Mouse (Mus musculus) heart, postnatal 10 days (tissue): ENCODE data around the gene Olfr1206. TPM values are rescaled to one million over a fixed set of nuclear protein-coding genes. Genes with fewer than 3 reads are reported as not detected.

Experiments
- DNase-seq, 2 experiments: peaks; one replicate each; pipeline ENCODE4 v3.0.0; 2021
- intact Hi-C: fragments of 180-260 bp; cut with DNase I; formaldehyde crosslinking; loops from one replicate; pipeline ENCODE4 v1.15.1; 2025
- total RNA-seq, 2 experiments: library from RNA; stranded (reverse); gene quantifications; 2 replicates each; pipeline ENCODE4 v1.2.3; 2021

Olfr1206 gene
- not detected for total RNA-seq

GRCm38 (mm10) chr2:88862931-88863330, at the start of gene Olfr1206:
Gene Olfr1206 (plus strand): TSS chr2:88863231.
- intact Hi-C loops, result no loop called here

DNA sequence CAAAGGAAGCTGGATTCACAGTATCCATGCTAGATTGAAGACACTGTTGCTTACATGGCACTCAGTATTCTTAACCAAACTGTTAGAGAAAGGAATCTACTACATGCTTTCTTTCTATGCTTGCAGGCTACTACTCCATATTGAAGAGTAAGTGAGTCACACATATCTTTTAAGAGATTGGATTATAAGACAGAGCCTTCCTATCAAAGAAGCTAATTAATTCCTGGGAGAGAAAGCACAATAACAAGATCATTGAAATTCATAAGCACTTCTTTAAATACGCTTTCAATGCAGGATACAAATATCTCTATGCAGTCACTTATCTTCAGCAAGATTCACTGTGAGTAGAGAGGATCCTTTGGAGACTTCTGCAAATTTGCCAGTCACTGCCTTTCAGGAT, 48.8 kb upstream of the Olfr1206 start, which contains the start of gene Olfr1202:
Gene Olfr1202, plus strand, starts transcription at position 301 of the 400 bp plus-strand sequence.
- intact Hi-C loops, result no loop called here
- DNase-seq, result no peak

More at GRCm38 (mm10) chr2:88862931-88863330, at the start of gene Olfr1206:
- no peak for DNase-seq

DNA sequence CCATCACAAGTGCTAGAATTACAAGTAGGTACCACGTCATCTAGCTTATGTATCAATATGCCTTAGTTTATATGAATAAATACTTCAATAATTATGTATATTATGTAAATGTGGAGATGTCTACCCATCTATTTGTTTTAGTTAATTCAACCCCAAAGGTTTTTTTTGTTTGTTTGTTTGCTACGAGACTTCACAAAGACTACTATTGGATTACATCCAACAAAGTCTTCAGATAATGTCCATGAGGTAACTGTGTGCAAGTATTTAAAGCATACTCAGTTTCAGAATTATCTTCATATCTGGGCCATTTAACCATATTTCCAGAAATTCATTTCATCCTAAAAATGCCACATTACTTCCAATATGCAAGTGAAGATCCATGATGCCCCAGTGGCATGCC, 33.6 kb upstream of the Olfr1206 start, which contains the start of gene Olfr1205:
Gene Olfr1205, plus strand, starts transcription at position 301 of the 400 bp plus-strand sequence.
- no peak for DNase-seq
- intact Hi-C loops, result no loop called here

- DNase-seq, result no peak
- intact Hi-C loops, result no loop called here
Observed at GRCm38 (mm10) chr2:88838477-88838876, 24.6 kb upstream of the Olfr1206 start.

- no peak for DNase-seq
- intact Hi-C loops, result no loop called here
Observed at GRCm38 (mm10) chr2:88848992-88849391, 14.0 kb upstream of the Olfr1206 start, which contains the start of gene Olfr1204. Gene Olfr1204 (plus strand): TSS chr2:88849292.

DNA sequence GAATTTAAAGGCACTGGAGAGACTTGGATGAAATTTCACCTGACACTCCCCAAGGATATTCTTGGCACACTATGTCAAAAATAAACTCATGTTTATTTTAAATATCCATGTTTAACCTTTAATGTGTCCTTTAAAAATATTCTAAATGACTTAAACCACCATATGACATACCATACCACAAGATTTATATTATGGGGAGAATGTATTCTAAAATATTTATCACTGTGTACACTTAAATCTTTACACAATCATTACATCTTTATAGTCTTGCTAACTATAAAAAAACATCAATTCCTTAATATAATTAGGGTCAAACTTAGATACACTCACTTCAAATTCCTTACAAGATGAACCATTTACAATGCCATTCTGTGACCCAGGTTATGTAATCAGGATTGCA, 39.2 kb downstream of the Olfr1206 start, which contains the start of gene Olfr1208:
Gene Olfr1208, minus strand, starts transcription at position 101 of the 400 bp plus-strand sequence.
- DNase-seq, result no peak
- intact Hi-C loops, result no loop called here

DNA sequence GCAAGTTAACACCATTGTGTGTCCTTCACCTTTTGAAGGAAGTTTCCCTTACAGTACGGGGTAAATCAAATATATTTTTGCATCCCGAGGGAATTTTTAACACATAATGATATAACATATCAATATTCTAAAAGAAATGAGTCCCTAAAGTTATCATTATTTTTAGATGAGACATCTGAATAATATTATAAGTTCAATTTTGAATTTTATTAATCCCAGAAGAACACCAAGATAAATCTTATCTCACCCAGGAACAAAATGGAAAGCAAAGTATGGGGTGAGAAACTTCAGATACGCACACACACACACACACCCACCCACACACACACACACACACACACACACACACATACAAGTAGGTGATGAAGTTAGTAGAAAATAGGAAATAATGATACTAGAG, 52.0 kb downstream of the Olfr1206 start, which contains the start of gene Olfr1209:
Gene Olfr1209, minus strand, starts transcription at position 101 of the 400 bp plus-strand sequence.
- intact Hi-C loops, result no loop called here
- no peak for DNase-seq

Other genes starting within 250 kb of the Olfr1206 start
- gene Olfr1191-ps1, start 222.7 kb upstream of the Olfr1206 start, total RNA-seq, result under 1 TPM in 1 of 2 experiments, not detected in 1; 0.05 TPM
- not detected for gene Olfr1192-ps1, start 214.7 kb upstream of the Olfr1206 start, total RNA-seq
- gene Olfr1193, start 187.6 kb upstream of the Olfr1206 start, total RNA-seq, result not detected
- gene Olfr1195, start 174.0 kb upstream of the Olfr1206 start, total RNA-seq, result not detected
- not detected for gene Olfr1196, start 158.6 kb upstream of the Olfr1206 start, total RNA-seq
- not detected for gene Olfr1197, start 130.9 kb upstream of the Olfr1206 start, total RNA-seq
- gene Olfr1198, start 111.9 kb upstream of the Olfr1206 start, total RNA-seq, result not detected
- gene Olfr1199, start 102.8 kb upstream of the Olfr1206 start, total RNA-seq, result not detected
- not detected for gene Olfr1200, start 92.7 kb upstream of the Olfr1206 start, total RNA-seq
- gene Olfr1201, start 70.2 kb upstream of the Olfr1206 start, total RNA-seq, result not detected
- not detected for gene Olfr1202, start 48.7 kb upstream of the Olfr1206 start, total RNA-seq
- gene Olfr1205, start 33.5 kb upstream of the Olfr1206 start, total RNA-seq, result not detected
- gene Olfr1204, start 13.9 kb upstream of the Olfr1206 start, total RNA-seq, result not detected
- gene Olfr1208, start 39.1 kb downstream of the Olfr1206 start, total RNA-seq, result not detected
- not detected for gene Olfr1209, start 51.9 kb downstream of the Olfr1206 start, total RNA-seq
- gene Olfr1211, start 74.9 kb downstream of the Olfr1206 start, total RNA-seq, result not detected
- gene Olfr1212, start 90.7 kb downstream of the Olfr1206 start, total RNA-seq, result not detected
- gene Gm13762, start 117.0 kb downstream of the Olfr1206 start, total RNA-seq, result not detected
- not detected for gene Olfr1214, start 129.4 kb downstream of the Olfr1206 start, total RNA-seq
- gene Olfr1215, start 143.7 kb downstream of the Olfr1206 start, total RNA-seq, result not detected
- gene Olfr1216, start 155.1 kb downstream of the Olfr1206 start, total RNA-seq, result not detected
- not detected for gene Olfr1217, start 168.8 kb downstream of the Olfr1206 start, total RNA-seq
- not detected for gene Olfr1218, start 198.0 kb downstream of the Olfr1206 start, total RNA-seq
- gene Olfr1219, start 220.3 kb downstream of the Olfr1206 start, total RNA-seq, result not detected
- gene Olfr1220, start 243.6 kb downstream of the Olfr1206 start, total RNA-seq, result not detected